Mouse (Mus musculus) inflammation-experienced regulatory T-cells, adult 6 months (primary cell): ENCODE measurements around the gene Krt13. TPM values are rescaled to one million over a fixed set of nuclear protein-coding genes. Genes with fewer than 3 reads are reported as not detected.

ENCODE experiments used
- ATAC-seq: one replicate; pipeline ENCODE4 v1.8.0; 2017
- polyA plus RNA-seq, 3 experiments: library from polyadenylated mRNA; unstranded; fragments of 100-300 nt; shearing (Covaris generic); gene quantifications; one replicate each; pipeline ENCODE4 v1.2.1; 2017

Krt13 gene
- polyA plus RNA-seq: not detected

- ATAC-seq: no peak
Observed at GRCm38 (mm10) chr11:100121466-100121865, at the start of gene Krt13. Gene Krt13 (minus strand): TSS chr11:100121566.

- ATAC-seq: no peak
Observed at GRCm38 (mm10) chr11:100168765-100169762, 47.7 kb upstream of the Krt13 start.

- no peak for ATAC-seq
Observed at GRCm38 (mm10) chr11:100168071-100168470, 46.7 kb upstream of the Krt13 start.

- no peak for ATAC-seq
Observed at GRCm38 (mm10) chr11:100164392-100164791, 43.0 kb upstream of the Krt13 start.

GRCm38 (mm10) chr11:100157908-100158477 is 36.6 kb upstream of the Krt13 start:
- no peak for ATAC-seq

- ATAC-seq: no peak
Observed at GRCm38 (mm10) chr11:100157331-100157730, 36.0 kb upstream of the Krt13 start.

- ATAC-seq: no peak
Observed at GRCm38 (mm10) chr11:100155497-100156255, 34.3 kb upstream of the Krt13 start.

GRCm38 (mm10) chr11:100148615-100149330 is 27.4 kb upstream of the Krt13 start, which contains the start of gene Krt19:
Gene Krt19 (minus strand): TSS chr11:100148665.
- ATAC-seq: no peak

GRCm38 (mm10) chr11:100147566-100148353 is 26.4 kb upstream of the Krt13 start:
- no peak for ATAC-seq

GRCm38 (mm10) chr11:100145858-100146560 is 24.6 kb upstream of the Krt13 start:
- no peak for ATAC-seq

- ATAC-seq: no peak
Observed at GRCm38 (mm10) chr11:100145104-100145503, 23.7 kb upstream of the Krt13 start.

GRCm38 (mm10) chr11:100140966-100141365 is 19.6 kb upstream of the Krt13 start:
- ATAC-seq: no peak

GRCm38 (mm10) chr11:100139391-100139790 is 18.0 kb upstream of the Krt13 start:
- no peak for ATAC-seq

- ATAC-seq: no peak
Observed at GRCm38 (mm10) chr11:100138809-100139208, 17.4 kb upstream of the Krt13 start.

- no peak for ATAC-seq
Observed at GRCm38 (mm10) chr11:100137693-100138092, 16.3 kb upstream of the Krt13 start.

GRCm38 (mm10) chr11:100136559-100136958 is 15.2 kb upstream of the Krt13 start:
- ATAC-seq: no peak

GRCm38 (mm10) chr11:100135731-100136130 is 14.4 kb upstream of the Krt13 start, which contains the start of gene Krt15:
Gene Krt15 (minus strand): TSS chr11:100135928.
- no peak for ATAC-seq

- ATAC-seq: no peak
Observed at GRCm38 (mm10) chr11:100124901-100125300, 3.5 kb upstream of the Krt13 start.

GRCm38 (mm10) chr11:100120331-100120730 is 1.0 kb downstream of the Krt13 start:
- ATAC-seq: no peak

GRCm38 (mm10) chr11:100113742-100114029 is 7.7 kb downstream of the Krt13 start:
- no peak for ATAC-seq
